Mouse (Mus musculus) neural tube, embryonic 14.5 days (tissue): ENCODE results near the gene Lrrc7. TPM values are rescaled to one million over a fixed set of nuclear protein-coding genes. Genes with fewer than 3 reads are reported as not detected.

Source experiments
- ATAC-seq: fragments of 200-750 bp; cut with Nextera tagmentation; 2 replicates; pipeline ENCODE4 v1.8.0; 2017; ENCODE audit warnings: low read depth, mild to moderate bottlenecking, moderate TSS enrichment, moderate library complexity
- H3K27ac ChIP-seq: fragments of 300-500 bp; sonication (generic); 2 replicates; pipeline ENCODE4 v1.5.1; 2014; ENCODE audit warnings: low read depth, mild to moderate bottlenecking, control low read depth, low read length, moderate library complexity, mixed read lengths
- H3K27me3 ChIP-seq: fragments of 300-500 bp; sonication (generic); 2 replicates; pipeline ENCODE4 v1.6.1; 2014; ENCODE audit warnings: low read length; ENCODE audit not compliant: control insufficient read depth, insufficient read depth
- H3K36me3 ChIP-seq: fragments of 300-500 bp; sonication (generic); 2 replicates; pipeline ENCODE4 v1.6.1; 2014; ENCODE audit warnings: low read length, mixed read lengths; ENCODE audit not compliant: control insufficient read depth, insufficient read depth
- H3K4me1 ChIP-seq: fragments of 300-500 bp; sonication (generic); 2 replicates; pipeline ENCODE4 v1.6.1; 2014; ENCODE audit warnings: low read length; ENCODE audit not compliant: control insufficient read depth, insufficient read depth
- H3K4me2 ChIP-seq: fragments of 300-500 bp; sonication (generic); 2 replicates; pipeline ENCODE4 v1.6.1; 2014; ENCODE audit warnings: mild to moderate bottlenecking, low read depth, low read length, control low read depth
- H3K4me3 ChIP-seq: fragments of 300-500 bp; sonication (generic); 2 replicates; pipeline ENCODE4 v1.5.1; 2014; ENCODE audit warnings: low read depth, low read length, control low read depth, mixed read lengths
- H3K9ac ChIP-seq: fragments of 300-500 bp; sonication (generic); replicated peaks from 2 replicates; pipeline ENCODE4 v1.6.1; 2014; ENCODE audit warnings: low read depth, mild to moderate bottlenecking, control low read depth, low read length, mixed read lengths
- H3K9me3 ChIP-seq: fragments of 300-500 bp; sonication (generic); 2 replicates; pipeline ENCODE4 v1.6.1; 2016; ENCODE audit warnings: low read length; ENCODE audit not compliant: control insufficient read depth
- WGBS: fragments of 180-500 bp; shearing (Covaris S2); extraction: QIAGEN DNeasy Blood & Tissue Kit; methylation state at CpG from one replicate; pipeline ENCODE4 v1.1.7; 2014; 5-methylcytosine and 5-hydroxymethylcytosine counted together
- polyA plus RNA-seq: library from polyadenylated mRNA; unstranded; fragments of >200 nt; fragmentation: Nextera tagmentation; extraction: Ambion mirVana; gene quantifications from 2 replicates; pipeline ENCODE4 v1.2.1, GENCODE M21; 2014

The Lrrc7 gene
- polyA plus RNA-seq, 1 experiment from 2014 or later: 22.5 TPM

GRCm38 (mm10) chr3:158077380-158077772 is 484.6 kb downstream of the Lrrc7 start:
- no peak overlapping the region for H3K9ac ChIP-seq
- no peaks in the 10 kb centered on the region for H3K4me1 ChIP-seq
- no peak overlapping the region for H3K27ac ChIP-seq
- no peaks in the 10 kb centered on the region for H3K36me3 ChIP-seq
- no peak overlapping the region for H3K4me3 ChIP-seq
- no peak for ATAC-seq
- H3K4me2 ChIP-seq: no peak overlapping the region
- H3K9me3 ChIP-seq: no peaks in the 10 kb centered on the region
- 49% methylated on average over 1 of the region's 1 CpGs for WGBS
- H3K27me3 ChIP-seq: no peaks in the 10 kb centered on the region

- H3K27me3 ChIP-seq: no peaks in the 10 kb centered on the region
- H3K9ac ChIP-seq: no peak overlapping the region
- H3K4me3 ChIP-seq: no peak overlapping the region
- H3K4me1 ChIP-seq: no peaks in the 10 kb centered on the region
- no peak overlapping the region for H3K4me2 ChIP-seq
- H3K9me3 ChIP-seq: no peaks in the 10 kb centered on the region
- 48% methylated on average over 4 of the region's 4 CpGs for WGBS
- no peak overlapping the region for H3K27ac ChIP-seq
- ATAC-seq: no peak
- no peaks in the 10 kb centered on the region for H3K36me3 ChIP-seq
These were observed 485.2 kb downstream of the Lrrc7 start for GRCm38 (mm10) chr3:158076685-158077379.

GRCm38 (mm10) chr3:158075004-158075403 is 487.0 kb downstream of the Lrrc7 start:
- WGBS: 90% methylated on average over 2 of the region's 2 CpGs
- ATAC-seq: no peak
- H3K4me2 ChIP-seq: no peak overlapping the region

GRCm38 (mm10) chr3:158068613-158069263 is 493.3 kb downstream of the Lrrc7 start:
- no peaks in the 10 kb centered on the region for H3K4me1 ChIP-seq
- WGBS: 66% methylated on average over 9 of the region's 9 CpGs
- H3K27me3 ChIP-seq: no peaks in the 10 kb centered on the region
- H3K4me3 ChIP-seq: no peak overlapping the region
- H3K27ac ChIP-seq: no peak overlapping the region
- H3K9ac ChIP-seq: no peak overlapping the region
- no peak overlapping the region for H3K4me2 ChIP-seq
- no peaks in the 10 kb centered on the region; the same call in 1 of the 2 replicates for H3K36me3 ChIP-seq
- no peak for ATAC-seq
- H3K9me3 ChIP-seq: no peaks in the 10 kb centered on the region

More at GRCm38 (mm10) chr3:158075004-158075403, 487.0 kb downstream of the Lrrc7 start:
- Histone ChIP-seq H3K9me3 (no peaks in the 10 kb centered on the region), H3K4me3 (no peak overlapping the region), H3K36me3 (no peaks in the 10 kb centered on the region), H3K9ac (no peak overlapping the region), H3K4me1 (no peaks in the 10 kb centered on the region), H3K27ac (no peak overlapping the region), H3K27me3 (no peaks in the 10 kb centered on the region)

- Histone ChIP-seq H3K9me3 (no peaks in the 10 kb centered on the region), H3K9ac (no peak overlapping the region), H3K4me1 (no peaks in the 10 kb centered on the region), H3K4me2 (no peak overlapping the region), H3K27me3 (no peaks in the 10 kb centered on the region), H3K36me3 (no peaks in the 10 kb centered on the region; the same call in 1 of the 2 replicates), H3K4me3 (no peak overlapping the region), H3K27ac (no peak overlapping the region)
- no peak for ATAC-seq
- 83% methylated on average over 7 of the region's 7 CpGs for WGBS
These were observed 494.1 kb downstream of the Lrrc7 start for GRCm38 (mm10) chr3:158067916-158068315.

- Histone ChIP-seq H3K4me2 (no peak overlapping the region), H3K9me3 (no peaks in the 10 kb centered on the region), H3K36me3 (no peaks in the 10 kb centered on the region; the same call in 1 of the 2 replicates), H3K4me1 (no peaks in the 10 kb centered on the region), H3K9ac (no peak overlapping the region), H3K27me3 (no peaks in the 10 kb centered on the region), H3K27ac (no peak overlapping the region), H3K4me3 (no peak overlapping the region)
- no peak; the same call in 1 of the 2 replicates for ATAC-seq
- WGBS: 98% methylated on average over 2 of the region's 2 CpGs
These were observed 496.8 kb downstream of the Lrrc7 start for GRCm38 (mm10) chr3:158065256-158065655.

- H3K27me3 ChIP-seq: no peaks in the 10 kb centered on the region
- H3K36me3 ChIP-seq: peaks cover 3% of the 10 kb centered on the region; the same call in 1 of the 2 replicates
- 87% methylated on average over 5 of the region's 5 CpGs for WGBS
- H3K9ac ChIP-seq: no peak overlapping the region
- no peak overlapping the region for H3K4me3 ChIP-seq
- H3K4me1 ChIP-seq: no peaks in the 10 kb centered on the region
- H3K4me2 ChIP-seq: no peak overlapping the region
- no peaks in the 10 kb centered on the region for H3K9me3 ChIP-seq
- ATAC-seq: no peak
- H3K27ac ChIP-seq: no peak overlapping the region
These were observed 500.1 kb downstream of the Lrrc7 start for GRCm38 (mm10) chr3:158061811-158062523.

GRCm38 (mm10) chr3:158060621-158061291 is 501.3 kb downstream of the Lrrc7 start:
- no peak overlapping the region for H3K4me3 ChIP-seq
- no peak for ATAC-seq
- no peaks in the 10 kb centered on the region for H3K9me3 ChIP-seq
- no peak overlapping the region for H3K9ac ChIP-seq
- no peaks in the 10 kb centered on the region for H3K4me1 ChIP-seq
- no peak overlapping the region for H3K4me2 ChIP-seq
- 91% methylated on average over 2 of the region's 2 CpGs for WGBS
- no peaks in the 10 kb centered on the region for H3K27me3 ChIP-seq
- no peak overlapping the region for H3K27ac ChIP-seq
- H3K36me3 ChIP-seq: peaks cover 13% of the 10 kb centered on the region
